Mouse (Mus musculus): ENCODE data around the gene Tex30.
"Not testable (repeated sequence)": the region's sequence is repeated elsewhere in the genome, so short reads cannot be mapped to it uniquely, and the experiment has no call there.

Tex30 gene

GRCm38 (mm10) chr1:44045689-44046088, 56.6 kb downstream of the Tex30 start:
- in situ Hi-C loops (cut with MboI, MseI): not testable (repeated sequence)

DNA sequence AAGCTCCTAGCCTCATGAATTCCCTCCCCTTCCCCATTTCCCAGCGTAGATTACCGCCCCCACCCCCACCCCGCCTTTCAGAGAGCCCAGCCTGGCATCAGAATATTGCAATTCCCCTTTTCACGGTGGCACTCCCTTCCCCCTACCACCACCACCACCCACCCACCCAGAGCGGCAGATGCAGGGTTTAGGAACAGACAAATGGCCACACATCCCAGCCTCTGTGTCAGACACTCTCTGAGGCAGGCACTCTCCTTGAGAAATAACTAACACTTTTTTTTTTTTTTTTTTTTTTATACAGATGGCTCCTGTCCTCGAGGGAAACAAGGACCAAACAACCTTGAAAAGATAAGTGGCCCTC, 59.7 kb downstream of the Tex30 start:
- in situ Hi-C loops (cut with MboI, MseI): no loop called here

DNA sequence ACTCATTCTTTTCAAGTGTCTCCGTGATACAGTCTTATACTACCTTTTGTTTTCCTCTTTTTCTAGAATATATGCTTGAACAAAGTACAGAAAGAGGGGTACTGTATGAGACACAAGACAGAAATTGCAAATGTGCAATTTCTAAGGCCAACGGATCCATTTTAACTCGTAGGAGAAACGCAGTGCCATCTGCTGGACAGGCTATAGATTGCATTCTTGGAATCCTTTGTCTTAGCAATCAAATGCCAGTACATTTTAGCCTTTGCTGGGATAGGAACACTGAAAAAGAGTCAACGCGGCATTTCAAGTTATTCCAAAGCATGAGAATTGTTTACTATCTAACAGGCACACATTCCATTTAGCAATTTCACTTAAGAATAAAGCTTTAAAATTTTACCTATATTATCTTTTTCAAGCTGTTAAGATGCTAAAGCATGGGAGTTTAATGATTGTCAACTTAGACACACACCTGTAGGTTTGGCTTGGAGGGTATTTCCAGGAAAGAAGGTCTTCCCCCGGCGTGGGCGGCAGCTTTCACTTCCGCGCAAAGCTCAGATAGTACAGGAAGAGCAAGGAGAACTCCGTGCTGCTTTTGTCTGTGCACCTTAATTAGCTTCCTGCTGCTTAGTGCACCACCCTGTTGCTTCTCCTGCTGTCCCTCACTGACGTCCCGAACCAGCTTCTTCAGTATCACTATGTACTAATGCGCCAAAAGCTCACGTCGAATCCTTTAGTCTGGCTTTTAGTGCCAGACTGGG, 60.3 kb downstream of the Tex30 start:
- in situ Hi-C loops (cut with MboI, MseI): no loop called here
